Mouse (Mus musculus) mouse embryonic stem cell (cell line): ENCODE data around the gene Cenpl.
"Not testable (repeated sequence)": the region's sequence is repeated elsewhere in the genome, so short reads cannot be mapped to it uniquely, and the experiment has no call there.

ENCODE experiments used
- in situ Hi-C, 2 experiments: fragments of 300-500 bp; cut with MboI; formaldehyde crosslinking; loops; 1 replicate in 1 of 2; 3 replicates in 1 of 2; pipeline ENCODE4 v1.14.3; 2019 to 2020; ENCODE audit warnings: low sequenced_read_pairs in 2 of 2, low pct_unique_long_range_greater_than_20kb in 1 of 2, mixed read lengths in 1 of 2; ENCODE audit not compliant: unreplicated experiment in 1 of 2

Gene Cenpl

DNA sequence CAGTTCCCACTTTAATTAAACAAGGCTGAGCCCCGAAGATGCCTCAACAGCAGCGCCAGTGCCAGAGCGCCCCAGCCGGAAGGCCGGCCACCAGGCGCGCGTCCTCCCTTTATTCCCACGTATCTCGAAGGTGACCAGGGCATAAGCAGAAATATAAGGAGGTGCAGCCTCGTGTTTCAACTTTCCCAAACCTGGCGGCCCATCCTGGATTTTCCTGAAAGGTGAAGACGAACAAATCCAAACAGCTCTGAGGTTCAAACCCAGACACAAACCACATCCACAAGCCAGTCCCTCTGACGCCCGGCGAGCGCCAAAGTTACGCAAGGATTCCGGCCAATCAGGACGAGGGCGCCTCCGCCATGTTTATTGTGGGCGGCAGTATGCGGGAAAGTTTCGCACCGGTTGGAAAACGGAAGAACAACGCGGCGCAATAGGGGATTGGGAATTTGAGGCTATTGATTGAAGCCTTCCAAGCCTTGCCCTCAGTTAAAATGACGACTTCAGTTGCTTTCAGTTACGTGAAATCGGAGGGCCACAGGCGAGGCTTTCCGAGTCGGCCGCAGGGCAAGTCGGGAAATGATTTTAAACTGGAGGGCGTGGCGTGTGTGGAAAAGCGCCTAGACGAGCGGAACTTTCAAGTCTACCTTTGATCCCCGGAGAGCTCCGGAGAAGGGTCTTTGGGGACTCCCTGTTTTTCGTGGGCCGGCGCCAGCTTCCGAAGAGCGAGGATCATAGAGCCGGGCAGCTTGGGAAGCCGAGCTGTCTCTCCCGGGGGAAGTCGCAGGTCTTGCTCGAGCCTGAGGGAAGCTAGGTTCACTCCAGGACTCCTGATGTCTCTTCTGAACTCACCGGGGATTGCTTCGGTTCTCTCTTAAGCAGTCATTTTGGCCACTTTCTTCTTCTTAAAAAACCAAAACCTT is at the start of gene Cenpl, which contains the start of gene Dars2:
TSS of gene Cenpl (plus strand) at position 362 of the 920 bp plus-strand sequence.
TSS of gene Dars2 (minus strand) at position 307 of the 920 bp plus-strand sequence.
- in situ Hi-C loops: loop anchor here in 1 of 2 experiments (10.0 kb wide), 1 partner anchor 94 kb away; no protein-coding TSS in a partner anchor

DNA sequence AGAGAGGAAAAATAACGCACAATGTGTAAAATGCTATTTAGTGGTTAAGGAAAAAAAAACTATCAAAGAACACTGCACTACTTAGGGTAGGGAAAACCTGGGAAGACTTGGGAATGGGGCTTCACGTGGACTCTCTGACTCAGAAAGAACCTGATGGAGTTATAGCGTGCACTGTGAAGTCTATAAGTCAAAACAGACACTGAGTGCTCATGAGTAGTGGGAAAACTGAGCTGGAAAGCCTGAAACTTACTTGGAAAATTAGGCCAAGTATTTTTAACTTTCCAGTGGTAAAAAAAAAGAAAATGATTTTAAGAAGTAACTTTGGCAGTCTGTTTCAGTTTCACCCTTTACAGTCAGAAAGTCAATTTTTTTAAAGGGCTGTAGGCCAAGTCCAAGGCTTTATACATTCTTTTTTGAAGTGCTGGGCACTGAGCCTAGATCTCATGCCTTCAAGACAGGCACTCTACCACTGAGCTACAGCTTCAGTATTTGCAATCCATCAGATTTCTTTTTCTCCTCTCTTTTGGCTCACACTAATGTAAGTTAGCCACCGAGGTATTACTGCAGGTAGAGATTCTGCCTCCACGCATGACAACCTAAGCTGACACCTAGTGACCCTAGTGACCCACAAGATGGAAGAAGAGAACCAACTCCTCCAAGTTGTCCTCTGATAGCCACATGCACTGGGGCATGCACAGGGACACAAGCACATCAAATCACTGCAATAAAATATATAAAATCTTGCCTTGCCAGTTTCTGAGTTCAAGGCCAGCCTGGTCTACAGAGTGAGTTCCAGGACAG is 44.9 kb upstream of the Cenpl start:
- in situ Hi-C loops: no loop called here

DNA sequence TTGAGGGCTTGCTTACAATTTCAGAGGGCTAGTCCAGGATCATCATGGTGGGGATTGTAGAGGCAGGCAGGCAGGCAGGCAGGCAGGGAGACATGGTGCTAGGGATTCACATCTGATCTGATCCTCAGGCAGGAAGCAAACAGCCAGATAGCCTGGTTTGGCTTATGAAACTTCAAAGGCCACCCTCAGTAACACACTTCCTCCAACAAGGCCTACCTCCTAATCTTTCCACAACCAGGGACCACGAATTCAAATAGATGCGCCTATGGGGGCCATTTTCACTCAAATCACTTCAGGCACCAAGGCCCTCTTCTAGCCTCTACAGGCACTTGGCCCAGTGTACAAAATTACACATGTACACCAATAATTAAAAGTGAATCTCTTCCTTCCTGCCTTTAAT is 43.3 kb upstream of the Cenpl start:
- in situ Hi-C loops: no loop called here

DNA sequence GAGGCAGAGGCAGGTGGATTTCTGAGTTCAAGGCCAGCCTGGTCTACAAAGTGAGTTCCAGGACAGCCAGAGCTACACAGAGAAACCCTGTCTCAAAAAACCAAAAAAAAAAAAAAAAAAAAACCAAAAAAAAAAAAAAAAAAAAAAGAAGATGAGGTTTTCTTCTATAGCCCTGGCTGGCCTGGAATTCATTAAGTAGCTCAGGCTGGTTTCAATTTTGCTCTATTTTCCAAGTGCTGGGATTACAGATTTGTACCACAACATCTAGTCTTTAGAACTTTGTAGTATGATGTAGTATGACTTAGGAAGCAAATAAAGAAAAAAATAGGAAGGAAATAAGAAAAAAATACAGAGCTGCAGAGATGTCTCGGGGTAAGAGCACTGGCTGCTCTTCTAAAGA is 42.1 kb upstream of the Cenpl start:
- in situ Hi-C loops: not testable (repeated sequence)

DNA sequence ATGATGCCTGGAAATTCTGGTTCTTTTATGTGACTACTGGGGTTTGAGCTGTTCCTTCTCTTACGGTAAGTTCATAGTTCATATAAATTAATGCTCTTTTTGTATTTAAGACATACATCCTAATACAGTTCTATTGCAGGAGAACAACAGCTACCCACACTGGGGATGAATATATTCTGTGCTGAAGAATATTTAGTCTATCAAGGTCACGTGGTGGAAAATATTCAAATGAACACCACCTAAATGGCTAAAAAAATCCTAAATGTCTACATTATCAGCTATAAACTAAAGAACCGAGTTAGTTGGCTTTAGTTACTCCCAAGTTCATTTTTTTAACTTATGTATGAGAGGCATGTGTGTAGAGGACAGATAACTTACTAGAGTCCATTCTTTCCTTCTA is 40.5 kb upstream of the Cenpl start:
- in situ Hi-C loops: no loop called here

GRCm38 (mm10) chr1:161031881-161032280 is 38.6 kb upstream of the Cenpl start:
- in situ Hi-C loops: no loop called here

DNA sequence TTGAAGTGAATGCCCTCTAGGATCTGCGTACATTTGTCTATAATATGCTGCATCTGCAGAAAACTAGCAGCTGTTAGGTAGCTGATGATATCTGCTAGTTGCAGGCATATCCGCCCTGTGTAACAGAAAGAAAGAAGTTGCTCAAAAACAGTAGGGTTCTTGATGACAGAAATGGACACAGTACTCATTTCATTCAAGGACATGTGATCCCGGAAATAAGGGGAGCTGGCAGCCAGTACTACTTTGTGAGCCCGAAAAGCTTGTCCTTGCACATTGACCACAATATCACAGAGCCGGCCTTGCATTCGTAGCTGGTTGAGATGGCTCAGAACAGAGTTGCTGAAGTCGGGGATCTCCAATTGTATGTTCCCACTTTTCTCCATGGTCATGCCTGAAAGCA is 38.2 kb upstream of the Cenpl start:
- in situ Hi-C loops: no loop called here

DNA sequence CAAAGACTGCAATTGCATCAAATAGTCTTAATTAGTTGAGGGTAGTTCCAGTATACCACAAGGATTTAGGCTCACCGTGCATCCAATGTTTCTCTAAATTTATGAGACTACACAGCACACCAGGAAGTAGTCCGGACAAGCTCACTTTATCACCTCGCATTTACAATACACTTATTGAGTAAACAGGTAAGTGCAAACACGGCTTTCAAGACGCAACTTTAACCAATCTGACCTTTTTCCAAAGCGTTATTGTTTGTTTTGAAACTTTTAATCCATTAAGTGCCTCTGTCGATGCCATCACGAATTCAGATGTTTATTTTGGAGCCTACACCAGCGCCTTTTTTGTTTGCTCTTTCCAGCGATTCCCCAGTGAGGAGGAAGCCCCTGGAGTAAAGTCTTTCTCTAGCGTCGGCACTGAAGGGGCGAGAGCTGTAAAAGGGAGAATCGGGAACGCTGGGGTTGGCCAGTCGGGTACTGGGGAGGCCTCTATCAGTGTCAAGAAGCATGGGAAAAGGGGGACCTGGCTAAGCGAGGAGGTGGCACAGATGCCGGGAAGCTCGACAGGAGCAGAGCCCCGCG is 36.6 kb upstream of the Cenpl start:
- in situ Hi-C loops: no loop called here

DNA sequence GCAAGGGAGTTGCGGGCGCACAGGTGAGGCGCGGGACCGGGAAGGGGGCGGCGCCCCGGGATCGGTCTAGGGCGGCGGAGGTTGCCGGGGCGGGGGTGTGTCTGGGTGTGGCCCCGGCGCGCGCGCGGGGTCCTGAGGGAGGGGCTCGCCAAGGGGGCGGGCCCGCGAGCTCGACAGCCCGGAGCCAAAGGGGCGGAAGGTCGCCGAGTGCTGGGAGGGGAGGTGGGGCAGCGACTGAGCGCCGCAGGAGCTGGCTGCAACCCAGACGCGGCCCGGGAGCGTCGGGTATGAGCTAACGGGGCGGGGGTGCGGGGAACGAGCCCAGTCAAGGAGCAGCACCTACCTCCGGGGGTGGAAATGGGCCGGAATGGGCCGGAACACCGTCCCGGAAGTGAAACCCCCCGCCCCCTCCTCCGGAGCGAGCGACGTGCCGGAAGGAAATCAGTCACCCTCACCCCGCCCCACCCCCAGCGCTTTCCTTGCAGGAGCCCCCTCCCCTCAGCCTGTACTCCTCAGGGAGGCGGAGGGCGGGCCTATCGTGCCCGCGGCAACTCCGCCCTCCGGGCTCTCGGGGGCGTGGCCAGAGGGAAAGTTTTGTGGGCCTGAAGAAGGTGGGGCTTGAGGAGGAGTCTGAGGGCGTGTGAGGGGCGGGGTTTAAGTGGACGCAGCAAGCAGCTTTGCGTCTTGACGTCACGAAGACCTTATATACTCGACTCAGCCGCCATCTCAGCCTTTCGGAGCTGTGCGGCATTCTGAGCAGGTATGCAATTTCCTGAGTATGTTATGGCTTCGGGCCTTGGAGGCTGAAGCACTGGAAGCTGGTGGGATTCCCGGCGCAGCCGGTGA is 35.9 kb upstream of the Cenpl start, which contains the start of gene Zbtb37:
TSS of gene Zbtb37 (minus strand) at position 415 of the 846 bp plus-strand sequence.
- in situ Hi-C loops: no loop called here

- in situ Hi-C loops: no loop called here
These were observed 35.2 kb upstream of the Cenpl start for GRCm38 (mm10) chr1:161035281-161035785.

GRCm38 (mm10) chr1:161035786-161036404 is 34.6 kb upstream of the Cenpl start:
- in situ Hi-C loops: no loop called here

DNA sequence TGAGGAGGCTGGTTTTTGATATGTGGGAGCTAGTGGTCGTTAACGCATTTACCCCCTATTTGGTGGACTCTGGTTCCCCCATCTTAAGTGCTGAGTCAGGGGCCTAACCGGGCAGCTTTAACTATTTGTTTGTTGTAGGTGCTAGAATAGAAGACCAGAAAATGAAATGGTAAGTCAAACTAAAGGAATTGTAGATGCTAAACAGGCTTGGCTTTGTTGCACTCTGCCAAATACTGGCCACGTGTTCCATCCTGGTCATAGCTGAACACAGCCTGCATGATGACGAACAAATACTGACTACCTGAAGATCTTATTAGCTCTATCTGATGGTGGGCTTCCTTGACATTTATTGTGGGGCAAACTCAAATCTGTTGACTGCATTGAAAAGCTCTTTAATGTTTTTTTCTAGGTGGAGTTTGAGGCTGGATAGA is 34.1 kb upstream of the Cenpl start:
- in situ Hi-C loops: no loop called here

DNA sequence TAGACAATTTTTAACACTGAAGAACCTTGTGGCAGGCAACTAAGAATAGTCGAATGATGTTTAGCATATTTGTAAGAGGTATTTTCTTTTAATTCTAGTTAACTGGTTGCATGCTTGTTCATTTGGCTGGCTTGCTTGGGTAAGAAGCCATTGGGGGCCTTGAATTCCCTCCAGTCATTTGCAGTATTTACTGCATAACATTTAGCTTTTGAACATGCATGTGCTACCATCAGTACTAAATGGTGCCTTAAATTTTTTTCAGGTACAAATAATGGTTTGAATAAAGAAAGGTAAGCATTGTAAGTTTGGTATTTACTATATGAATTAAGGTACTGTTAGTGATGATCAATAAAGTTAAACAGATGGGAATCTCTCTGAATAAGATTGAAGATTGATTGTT is 33.5 kb upstream of the Cenpl start:
- in situ Hi-C loops: no loop called here

DNA sequence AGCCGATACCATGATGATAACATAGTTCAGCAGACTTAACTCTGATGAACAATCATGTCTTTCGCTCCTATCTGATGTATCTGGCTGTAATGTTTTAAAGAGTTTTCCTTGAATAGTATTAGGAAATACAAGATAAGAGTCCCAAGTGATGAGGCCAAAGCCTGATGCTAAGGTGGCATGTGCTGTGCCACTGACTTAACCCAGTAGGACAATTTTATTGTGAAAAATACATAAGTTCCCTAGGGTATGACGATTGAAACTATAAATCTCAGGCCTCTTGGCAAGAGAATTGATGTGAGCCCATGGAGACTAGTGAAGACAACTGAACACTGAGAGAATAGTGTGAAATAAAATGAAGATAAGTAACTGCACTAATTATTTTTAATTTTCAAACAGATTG is 32.9 kb upstream of the Cenpl start:
- in situ Hi-C loops: no loop called here

GRCm38 (mm10) chr1:161038004-161038403 is 32.5 kb upstream of the Cenpl start:
- in situ Hi-C loops: no loop called here

- in situ Hi-C loops: no loop called here
These were observed 31.4 kb upstream of the Cenpl start for GRCm38 (mm10) chr1:161038968-161039721.
